Mouse (Mus musculus) thymus, adult 2 months (tissue): ENCODE results near the gene Dnah3. TPM values are rescaled to one million over a fixed set of nuclear protein-coding genes. Genes with fewer than 3 reads are reported as not detected.

Experiments
- DNase-seq: peaks from one replicate; pipeline ENCODE4 v3.0.0; 2021
- H3K27ac ChIP-seq: fragments of 200-500 bp; 2 replicates; pipeline ENCODE4 v1.5.1; 2012; ENCODE audit warnings: low read length, control low read depth; ENCODE audit not compliant: control insufficient read depth, insufficient read depth
- H3K27me3 ChIP-seq: fragments of 200-500 bp; 2 replicates; pipeline ENCODE4 v1.6.1; 2012; ENCODE audit warnings: mild to moderate bottlenecking, low read length, moderate library complexity, mixed read lengths; ENCODE audit not compliant: control insufficient read depth, insufficient read depth
- H3K36me3 ChIP-seq: fragments of 200-500 bp; 2 replicates; pipeline ENCODE4 v1.6.1; 2012; ENCODE audit warnings: mild to moderate bottlenecking, low read length, moderate library complexity; ENCODE audit not compliant: control insufficient read depth, insufficient read depth
- H3K4me1 ChIP-seq: fragments of 200-500 bp; replicated peaks from 2 replicates; pipeline ENCODE4 v1.6.1; 2012; ENCODE audit warnings: low read length; ENCODE audit not compliant: control insufficient read depth, insufficient read depth
- H3K4me3 ChIP-seq: fragments of 200-500 bp; 2 replicates; pipeline ENCODE4 v1.5.1; 2012; ENCODE audit warnings: mild to moderate bottlenecking, low read length, control low read depth, moderate library complexity; ENCODE audit not compliant: control insufficient read depth, insufficient read depth
- CTCF ChIP-seq: fragments of 200-500 bp; IDR thresholded peaks from 2 replicates; pipeline ENCODE4 v1.5.1; 2012; ENCODE audit warnings: mild to moderate bottlenecking, control low read depth, low read length, moderate library complexity, borderline replicate concordance; ENCODE audit not compliant: control insufficient read depth, poor library complexity, insufficient read depth; ENCODE audit errors: extremely low read depth
- POLR2A ChIP-seq: fragments of 200-500 bp; IDR thresholded peaks from 2 replicates; pipeline ENCODE4 v1.6.1; 2012; ENCODE audit warnings: mild to moderate bottlenecking, low read length, control low read depth, moderate library complexity; ENCODE audit not compliant: control insufficient read depth, poor library complexity, insufficient read depth; ENCODE audit errors: extremely low read depth
- WGBS: fragments of 180-500 bp; shearing (Covaris S2); methylation state at CpG from one replicate; pipeline ENCODE4 v1.1.7; 2018; 5-methylcytosine and 5-hydroxymethylcytosine counted together
- polyA plus RNA-seq: library from polyadenylated mRNA; depleted of rRNA; stranded (reverse); fragments of >200 nt; gene quantifications from 2 replicates; pipeline ENCODE4 v1.2.3, GENCODE M21; 2012

The Dnah3 gene
- polyA plus RNA-seq, 1 experiment = 0.30 TPM

GRCm38 (mm10) chr7:119978576-119978975 lies 116.5 kb downstream of the Dnah3 start:
- Histone ChIP-seq H3K27me3 (no peaks in the 10 kb centered on the region), H3K4me3 (no peak overlapping the region), H3K4me1 (no peaks in the 10 kb centered on the region), H3K27ac (no peak overlapping the region), H3K36me3 (no peaks in the 10 kb centered on the region)
- no peak for TF ChIP-seq POLR2A
- DNase-seq = no peak

GRCm38 (mm10) chr7:119977574-119977973 lies 117.5 kb downstream of the Dnah3 start:
- no peaks in the 10 kb centered on the region for H3K27me3 ChIP-seq
- TF ChIP-seq POLR2A = no peak
- no peak for TF ChIP-seq CTCF
- no peaks in the 10 kb centered on the region for H3K4me1 ChIP-seq
- no peaks in the 10 kb centered on the region for H3K36me3 ChIP-seq
- H3K27ac ChIP-seq = no peak overlapping the region
- WGBS = 61% methylated on average over 7 of the region's 7 CpGs
- no peak for DNase-seq
- H3K4me3 ChIP-seq = no peak overlapping the region

- Histone ChIP-seq H3K4me3 (no peak overlapping the region), H3K27me3 (no peaks in the 10 kb centered on the region), H3K27ac (no peak overlapping the region), H3K36me3 (no peaks in the 10 kb centered on the region), H3K4me1 (no peaks in the 10 kb centered on the region)
- no peak for TF ChIP-seq POLR2A
- no peak for TF ChIP-seq CTCF
- WGBS = 80% methylated on average over 6 of the region's 6 CpGs
- DNase-seq = no peak
Observed at GRCm38 (mm10) chr7:119976256-119976655, 118.8 kb downstream of the Dnah3 start.

- no peak for DNase-seq
- H3K4me1 ChIP-seq = no peaks in the 10 kb centered on the region
- H3K27me3 ChIP-seq = no peaks in the 10 kb centered on the region
- no peak overlapping the region for H3K4me3 ChIP-seq
- no peaks in the 10 kb centered on the region for H3K36me3 ChIP-seq
- TF ChIP-seq CTCF (no peak), POLR2A (no peak)
- WGBS = 55% methylated on average over 5 of the region's 5 CpGs
- H3K27ac ChIP-seq = no peak overlapping the region
Observed at GRCm38 (mm10) chr7:119974214-119974613, 120.9 kb downstream of the Dnah3 start.

- Histone ChIP-seq H3K27ac (no peak overlapping the region), H3K36me3 (no peaks in the 10 kb centered on the region), H3K4me3 (no peak overlapping the region), H3K27me3 (no peaks in the 10 kb centered on the region), H3K4me1 (no peaks in the 10 kb centered on the region)
- DNase-seq = no peak
- no peak for TF ChIP-seq POLR2A
- TF ChIP-seq CTCF = no peak
- 72% methylated on average over 2 of the region's 2 CpGs for WGBS
Observed at GRCm38 (mm10) chr7:119969320-119969719, 125.8 kb downstream of the Dnah3 start.

- no peak overlapping the region for H3K4me3 ChIP-seq
- TF ChIP-seq POLR2A = no peak
- no peak for TF ChIP-seq CTCF
- no peaks in the 10 kb centered on the region for H3K4me1 ChIP-seq
- H3K27me3 ChIP-seq = no peaks in the 10 kb centered on the region
- DNase-seq = no peak
- WGBS = 91% methylated on average over 9 of the region's 9 CpGs
- H3K36me3 ChIP-seq = no peaks in the 10 kb centered on the region
- no peak overlapping the region for H3K27ac ChIP-seq
Observed at GRCm38 (mm10) chr7:119965651-119966395, 129.3 kb downstream of the Dnah3 start.

GRCm38 (mm10) chr7:119965205-119965604 lies 129.9 kb downstream of the Dnah3 start:
- Histone ChIP-seq H3K36me3 (no peaks in the 10 kb centered on the region), H3K4me1 (no peaks in the 10 kb centered on the region), H3K4me3 (no peak overlapping the region), H3K27me3 (no peaks in the 10 kb centered on the region), H3K27ac (no peak overlapping the region)
- no peak for DNase-seq
- TF ChIP-seq CTCF (no peak), POLR2A (no peak)
- WGBS = 90% methylated on average over 4 of the region's 4 CpGs
